Mouse (Mus musculus): Measurements from ENCODE around the gene Kpna1. TPM values are rescaled to one million over a fixed set of nuclear protein-coding genes. Genes with fewer than 3 reads are reported as not detected.

Gene Kpna1
- polyA plus RNA-seq, 1 experiment from 2014 or later = 19.5 TPM

DNA sequence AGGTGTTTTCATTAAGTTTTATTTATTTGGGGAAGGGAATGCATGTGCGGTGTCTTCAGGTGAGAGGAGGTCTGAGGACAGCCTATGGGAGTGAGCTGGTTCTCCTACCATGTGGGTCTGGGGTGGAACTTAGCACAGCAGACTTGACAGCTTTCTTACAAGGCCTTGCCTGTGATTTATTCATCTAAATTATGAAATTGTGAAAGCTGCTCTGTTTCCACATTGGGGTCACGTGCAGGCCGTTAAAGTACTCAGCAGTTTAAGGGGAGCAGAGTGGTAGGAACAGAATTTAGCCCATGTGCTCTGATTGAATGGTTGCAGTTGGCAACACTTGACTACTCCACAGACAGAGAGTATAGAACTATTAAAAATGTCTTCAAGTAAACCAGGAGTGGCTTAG is 101.4 kb downstream of the Kpna1 start:
- DNase-seq (ENCODE audit: low spot score) = no peak
- Histone ChIP-seq H3K4me3 (ENCODE audit: low read depth, low read length) (no peak overlapping the region), H3K27me3 (ENCODE audit: control insufficient read depth, insufficient read depth, low read length) (no peaks in the 10 kb centered on the region), H3K27ac (replicated peaks) (no peak overlapping the region), H3K9ac (ENCODE audit: low read length) (no peak overlapping the region), H3K4me2 (replicated peaks; ENCODE audit: low read depth) (no peak overlapping the region), H3K36me3 (ENCODE audit: control insufficient read depth, insufficient read depth, low read length) (0 out of 2 replicates have a peak, but pooled peaks cover 2% of the 10 kb centered on the region), H3K4me1 (replicated peaks; ENCODE audit: control insufficient read depth, insufficient read depth) (no peaks in the 10 kb centered on the region), H3K9me3 (ENCODE audit: control insufficient read depth, low read length) (no peaks in the 10 kb centered on the region)
- no peak for ATAC-seq (ENCODE audit: low FRiP score, low TSS enrichment)
- TF ChIP-seq EP300 (optimal IDR thresholded peaks at IDR 0.05) = no peak
- TF ChIP-seq CTCF (IDR thresholded peaks at IDR 0.05; ENCODE audit: low read depth) = no peak
- 91% methylated on average over 3 of the region's 3 CpGs for WGBS

Other genes with a start within 250 kb of the Kpna1 start
- gene Dirc2, start 209.4 kb upstream of the Kpna1 start, polyA plus RNA-seq (2015; fragmentation: Nextera tagmentation; extraction: Ambion mirVana) = 10.9 and 11.5 TPM in 2 replicates
- gene Hspbap1, start 208.4 kb upstream of the Kpna1 start, polyA plus RNA-seq (2015; fragmentation: Nextera tagmentation; extraction: Ambion mirVana) = 6.8 and 7.1 TPM in 2 replicates
- gene Parp14, start 107.2 kb upstream of the Kpna1 start, polyA plus RNA-seq (2015; fragmentation: Nextera tagmentation; extraction: Ambion mirVana) = 1.4 and 1.7 TPM in 2 replicates
- 9.5 and 9.8 TPM in 2 replicates for gene Parp9, start 40.3 kb upstream of the Kpna1 start, polyA plus RNA-seq (2015; fragmentation: Nextera tagmentation; extraction: Ambion mirVana)
- 4.4 and 4.9 TPM in 2 replicates for gene Dtx3l, start 39.6 kb upstream of the Kpna1 start, polyA plus RNA-seq (2015; fragmentation: Nextera tagmentation; extraction: Ambion mirVana)
- gene Wdr5b, start 62.4 kb downstream of the Kpna1 start, polyA plus RNA-seq (2015; fragmentation: Nextera tagmentation; extraction: Ambion mirVana) = 5.1 TPM in 2 replicates
- 416 and 424 TPM in 2 replicates for gene Fam162a, start 92.8 kb downstream of the Kpna1 start, polyA plus RNA-seq (2015; fragmentation: Nextera tagmentation; extraction: Ambion mirVana)
- gene Ccdc58, start 92.9 kb downstream of the Kpna1 start, polyA plus RNA-seq (2015; fragmentation: Nextera tagmentation; extraction: Ambion mirVana) = 49.8 and 52.1 TPM in 2 replicates
- 107 and 119 TPM in 2 replicates for gene Csta1, start 152.5 kb downstream of the Kpna1 start, polyA plus RNA-seq (2015; fragmentation: Nextera tagmentation; extraction: Ambion mirVana)
- gene Stfa2l1, start 178.1 kb downstream of the Kpna1 start, polyA plus RNA-seq (2015; fragmentation: Nextera tagmentation; extraction: Ambion mirVana) = 0.82 and 1.8 TPM in 2 replicates
- 2.7 and 3.8 TPM in 2 replicates for gene Gm5483, start 205.5 kb downstream of the Kpna1 start, polyA plus RNA-seq (2015; fragmentation: Nextera tagmentation; extraction: Ambion mirVana)
- 0.44 TPM in 1 of 2 replicates, not detected in the other for gene Gm5416, start 231.7 kb downstream of the Kpna1 start, polyA plus RNA-seq (2015; fragmentation: Nextera tagmentation; extraction: Ambion mirVana)
- 1.5 and 1.7 TPM in 2 replicates for gene 2010005H15Rik, start 242.7 kb downstream of the Kpna1 start, polyA plus RNA-seq (2015; fragmentation: Nextera tagmentation; extraction: Ambion mirVana)